Mouse (Mus musculus): ENCODE measurements around the gene Mturn. TPM values are rescaled to one million over a fixed set of nuclear protein-coding genes. Genes with fewer than 3 reads are reported as not detected.
A peak's percentile ranks its signal among the peaks of the same experiment; 100 is the strongest.

Gene Mturn
- polyA plus RNA-seq (2015; fragmentation: Nextera tagmentation; extraction: Ambion mirVana): 2.5 and 3.2 TPM in 2 replicates

GRCm38 (mm10) chr6:54680891-54681745, at the start of gene Mturn:
Gene Mturn (plus strand): TSS chr6:54681624.
- peak; percentile 97 for ATAC-seq
- Histone ChIP-seq H3K4me1 (replicated peaks; ENCODE audit: control insufficient read depth, insufficient read depth, low read length) (no peaks in the 10 kb centered on the region), H3K4me3 (ENCODE audit: low read depth, low read length) (peak within 1 kb of the TSS; percentile 74), H3K4me2 (replicated peaks; ENCODE audit: low read depth) (peak within 1 kb of the TSS; percentile 98), H3K9me3 (ENCODE audit: control insufficient read depth) (no peaks in the 10 kb centered on the region), H3K27ac (ENCODE audit: low read depth, low read length) (peak within 1 kb of the TSS; percentile 60; the same call in 1 of the 2 replicates), H3K9ac (ENCODE audit: low read depth, low read length) (peak within 1 kb of the TSS; percentile 40; the same call in 1 of the 2 replicates), H3K27me3 (replicated peaks; ENCODE audit: control insufficient read depth, insufficient read depth, low read length) (no peaks in the 10 kb centered on the region), H3K36me3 (ENCODE audit: control insufficient read depth, insufficient read depth) (no peaks in the 10 kb centered on the region)
- WGBS: 3% methylated on average over 42 of the region's 48 CpGs
- TF ChIP-seq CTCF (IDR thresholded peaks at IDR 0.05; ENCODE audit: low read depth): no peak

- Histone ChIP-seq H3K27ac (ENCODE audit: low read depth, low read length) (no peak overlapping the region), H3K4me3 (ENCODE audit: low read depth, low read length) (no peak overlapping the region), H3K9me3 (ENCODE audit: control insufficient read depth) (no peaks in the 10 kb centered on the region), H3K4me2 (replicated peaks; ENCODE audit: low read depth) (no peak overlapping the region), H3K9ac (ENCODE audit: low read depth, low read length) (no peak overlapping the region), H3K36me3 (ENCODE audit: control insufficient read depth, insufficient read depth) (0 out of 2 replicates have a peak, but pooled peaks cover 8% of the 10 kb centered on the region), H3K4me1 (replicated peaks; ENCODE audit: control insufficient read depth, insufficient read depth, low read length) (no peaks in the 10 kb centered on the region), H3K27me3 (replicated peaks; ENCODE audit: control insufficient read depth, insufficient read depth, low read length) (no peaks in the 10 kb centered on the region)
- TF ChIP-seq CTCF (IDR thresholded peaks at IDR 0.05; ENCODE audit: low read depth): no peak
- WGBS: 91% methylated on average over 3 of the region's 3 CpGs
- no peak for ATAC-seq
These were observed 41.5 kb upstream of the Mturn start for GRCm38 (mm10) chr6:54639877-54640276.

GRCm38 (mm10) chr6:54641953-54642352, 39.5 kb upstream of the Mturn start:
- 84% methylated on average over 2 of the region's 2 CpGs for WGBS
- TF ChIP-seq CTCF (IDR thresholded peaks at IDR 0.05; ENCODE audit: low read depth): no peak

GRCm38 (mm10) chr6:54643181-54643580, 38.2 kb upstream of the Mturn start:
- no peak for TF ChIP-seq CTCF (IDR thresholded peaks at IDR 0.05; ENCODE audit: low read depth)
- ATAC-seq: no peak
- Histone ChIP-seq H3K27ac (ENCODE audit: low read depth, low read length) (no peak overlapping the region), H3K9ac (ENCODE audit: low read depth, low read length) (no peak overlapping the region), H3K4me2 (replicated peaks; ENCODE audit: low read depth) (no peak overlapping the region), H3K4me1 (replicated peaks; ENCODE audit: control insufficient read depth, insufficient read depth, low read length) (no peaks in the 10 kb centered on the region), H3K36me3 (ENCODE audit: control insufficient read depth, insufficient read depth) (0 out of 2 replicates have a peak, but pooled peaks cover 5% of the 10 kb centered on the region), H3K27me3 (replicated peaks; ENCODE audit: control insufficient read depth, insufficient read depth, low read length) (no peaks in the 10 kb centered on the region), H3K9me3 (ENCODE audit: control insufficient read depth) (no peaks in the 10 kb centered on the region), H3K4me3 (ENCODE audit: low read depth, low read length) (no peak overlapping the region)
- WGBS: 82% methylated on average over 4 of the region's 4 CpGs

More at GRCm38 (mm10) chr6:54641953-54642352, 39.5 kb upstream of the Mturn start:
- ATAC-seq: no peak
- Histone ChIP-seq H3K4me1 (replicated peaks; ENCODE audit: control insufficient read depth, insufficient read depth, low read length) (no peaks in the 10 kb centered on the region), H3K9me3 (ENCODE audit: control insufficient read depth) (no peaks in the 10 kb centered on the region), H3K27ac (ENCODE audit: low read depth, low read length) (no peak overlapping the region), H3K4me3 (ENCODE audit: low read depth, low read length) (no peak overlapping the region), H3K27me3 (replicated peaks; ENCODE audit: control insufficient read depth, insufficient read depth, low read length) (no peaks in the 10 kb centered on the region), H3K9ac (ENCODE audit: low read depth, low read length) (no peak overlapping the region), H3K36me3 (ENCODE audit: control insufficient read depth, insufficient read depth) (0 out of 2 replicates have a peak, but pooled peaks cover 8% of the 10 kb centered on the region), H3K4me2 (replicated peaks; ENCODE audit: low read depth) (no peak overlapping the region)

- no peak for ATAC-seq
- no peak overlapping the region for H3K9ac ChIP-seq (ENCODE audit: low read depth, low read length)
- no peak overlapping the region for H3K4me2 ChIP-seq (replicated peaks; ENCODE audit: low read depth)
- no peak for TF ChIP-seq CTCF (IDR thresholded peaks at IDR 0.05; ENCODE audit: low read depth)
- H3K27me3 ChIP-seq (replicated peaks; ENCODE audit: control insufficient read depth, insufficient read depth, low read length): no peaks in the 10 kb centered on the region
- 64% methylated on average over 11 of the region's 11 CpGs for WGBS
- H3K4me3 ChIP-seq (ENCODE audit: low read depth, low read length): no peak overlapping the region
- no peak overlapping the region for H3K27ac ChIP-seq (ENCODE audit: low read depth, low read length)
- no peaks in the 10 kb centered on the region for H3K9me3 ChIP-seq (ENCODE audit: control insufficient read depth)
- H3K4me1 ChIP-seq (replicated peaks; ENCODE audit: control insufficient read depth, insufficient read depth, low read length): no peaks in the 10 kb centered on the region
- no peaks in the 10 kb centered on the region for H3K36me3 ChIP-seq (ENCODE audit: control insufficient read depth, insufficient read depth)
These were observed 25.8 kb upstream of the Mturn start for GRCm38 (mm10) chr6:54655471-54656095.

- Histone ChIP-seq H3K36me3 (ENCODE audit: control insufficient read depth, insufficient read depth) (no peaks in the 10 kb centered on the region), H3K27ac (ENCODE audit: low read depth, low read length) (no peak overlapping the region), H3K9me3 (ENCODE audit: control insufficient read depth) (no peaks in the 10 kb centered on the region), H3K4me2 (replicated peaks; ENCODE audit: low read depth) (no peak overlapping the region), H3K9ac (ENCODE audit: low read depth, low read length) (no peak overlapping the region), H3K27me3 (replicated peaks; ENCODE audit: control insufficient read depth, insufficient read depth, low read length) (no peaks in the 10 kb centered on the region), H3K4me1 (replicated peaks; ENCODE audit: control insufficient read depth, insufficient read depth, low read length) (no peaks in the 10 kb centered on the region), H3K4me3 (ENCODE audit: low read depth, low read length) (no peak overlapping the region)
- 68% methylated on average over 6 of the region's 6 CpGs for WGBS
- no peak for ATAC-seq
- TF ChIP-seq CTCF (IDR thresholded peaks at IDR 0.05; ENCODE audit: low read depth): no peak
These were observed 23.6 kb upstream of the Mturn start for GRCm38 (mm10) chr6:54657861-54658260.

Measured in intestine, postnatal 0 days (tissue).